Mouse (Mus musculus) G1E (cell line): ENCODE results near the gene Acvr2a.

Source experiments
- CTCF ChIP-seq: IDR thresholded peaks from 2 replicates; pipeline ENCODE4 v1.5.1; 2012; ENCODE audit warnings: low read depth, low read length, inconsistent platforms, mixed read lengths
- GATA1 ChIP-seq: IDR thresholded peaks from 2 replicates; pipeline ENCODE4 v1.6.1; 2012; ENCODE audit warnings: borderline replicate concordance, low read length, inconsistent platforms, mixed read lengths

GRCm38 (mm10) chr2:48885945-48886344 is 72.0 kb downstream of the Acvr2a start:
- no peak; the same call in 1 of the 2 replicates for TF ChIP-seq CTCF
- no peak for TF ChIP-seq GATA1
